Mouse (Mus musculus): ENCODE measurements around the gene Rcsd1.

- no peak for TF ChIP-seq CTCF (conservative IDR thresholded peaks at IDR 0.05; ENCODE audit: insufficient read depth, insufficient read length, low read depth, low read length)
- no peak for TF ChIP-seq POLR2A (IDR thresholded peaks at IDR 0.05; ENCODE audit: low read depth, low read length)
Observed at GRCm38 (mm10) chr1:165709629-165710256, at the start of gene Rcsd1.
